Mouse (Mus musculus): ENCODE data around the gene Pecam1. TPM values are rescaled to one million over a fixed set of nuclear protein-coding genes. Genes with fewer than 3 reads are reported as not detected.

The Pecam1 gene
- polyA plus RNA-seq, 1 experiment = 283 TPM

GRCm38 (mm10) chr11:106613638-106614338 lies 136.6 kb downstream of the Pecam1 start:
- TF ChIP-seq CTCF (IDR thresholded peaks at IDR 0.05; ENCODE audit: insufficient read depth, low read length) (no peak), POLR2A (IDR thresholded peaks at IDR 0.05; ENCODE audit: borderline replicate concordance, extremely low read depth, low read depth, low read length) (no peak)
- DNase-seq = peak; percentile 28
- 51% methylated on average over 15 of the region's 15 CpGs for WGBS
- H3K4me1 ChIP-seq (ENCODE audit: control insufficient read depth, insufficient read depth, low read length) = peaks cover 7% of the 10 kb centered on the region
- H3K4me3 ChIP-seq (replicated peaks; ENCODE audit: extremely low read depth, low read depth, low read length) = no peak overlapping the region

- peaks cover 7% of the 10 kb centered on the region for H3K4me1 ChIP-seq (ENCODE audit: control insufficient read depth, insufficient read depth, low read length)
- TF ChIP-seq POLR2A (IDR thresholded peaks at IDR 0.05; ENCODE audit: borderline replicate concordance, extremely low read depth, low read depth, low read length) (no peak), CTCF (IDR thresholded peaks at IDR 0.05; ENCODE audit: insufficient read depth, low read length) (no peak)
- under 1% methylated on average over 45 of the region's 45 CpGs for WGBS
- peak within 1 kb of the TSS; percentile 94 for H3K4me3 ChIP-seq (replicated peaks; ENCODE audit: extremely low read depth, low read depth, low read length)
- DNase-seq = peak; percentile 93
These were observed 137.3 kb downstream of the Pecam1 start, which contains the start of gene Tex2 for GRCm38 (mm10) chr11:106612961-106613637. Tex2 (minus strand) TSS chr11:106613423.

- Histone ChIP-seq H3K4me3 (replicated peaks; ENCODE audit: extremely low read depth, low read depth, low read length) (peak overlapping the region; percentile 94), H3K4me1 (ENCODE audit: control insufficient read depth, insufficient read depth, low read length) (peaks cover 7% of the 10 kb centered on the region)
- under 1% methylated on average over 67 of the region's 67 CpGs for WGBS
- peak; percentile 54 for DNase-seq
- TF ChIP-seq POLR2A (IDR thresholded peaks at IDR 0.05; ENCODE audit: borderline replicate concordance, extremely low read depth, low read depth, low read length) = peak; percentile 41; the same call in 1 of the 2 replicates
- TF ChIP-seq CTCF (IDR thresholded peaks at IDR 0.05; ENCODE audit: insufficient read depth, low read length) = no peak
These were observed 138.0 kb downstream of the Pecam1 start for GRCm38 (mm10) chr11:106612209-106612960.

GRCm38 (mm10) chr11:106609731-106610130 lies 140.7 kb downstream of the Pecam1 start:
- DNase-seq = no peak
- Histone ChIP-seq H3K4me1 (ENCODE audit: control insufficient read depth, insufficient read depth, low read length) (peaks cover 7% of the 10 kb centered on the region), H3K4me3 (replicated peaks; ENCODE audit: extremely low read depth, low read depth, low read length) (no peak overlapping the region)
- TF ChIP-seq POLR2A (IDR thresholded peaks at IDR 0.05; ENCODE audit: borderline replicate concordance, extremely low read depth, low read depth, low read length) (no peak), CTCF (IDR thresholded peaks at IDR 0.05; ENCODE audit: insufficient read depth, low read length) (no peak)
- WGBS = 76% methylated on average over 8 of the region's 8 CpGs

- no peak for DNase-seq
- H3K4me1 ChIP-seq (ENCODE audit: control insufficient read depth, insufficient read depth, low read length) = peaks cover 5% of the 10 kb centered on the region; the same call in 1 of the 2 replicates
- no peak overlapping the region for H3K4me3 ChIP-seq (replicated peaks; ENCODE audit: extremely low read depth, low read depth, low read length)
- TF ChIP-seq CTCF (IDR thresholded peaks at IDR 0.05; ENCODE audit: insufficient read depth, low read length) (no peak), POLR2A (IDR thresholded peaks at IDR 0.05; ENCODE audit: borderline replicate concordance, extremely low read depth, low read depth, low read length) (no peak)
- 71% methylated on average over 6 of the region's 6 CpGs for WGBS
These were observed 143.1 kb downstream of the Pecam1 start for GRCm38 (mm10) chr11:106607316-106607715.

- Histone ChIP-seq H3K4me1 (ENCODE audit: control insufficient read depth, insufficient read depth, low read length) (no peaks in the 10 kb centered on the region), H3K4me3 (replicated peaks; ENCODE audit: extremely low read depth, low read depth, low read length) (no peak overlapping the region)
- WGBS = 62% methylated on average over 5 of the region's 5 CpGs
- no peak for TF ChIP-seq POLR2A (IDR thresholded peaks at IDR 0.05; ENCODE audit: borderline replicate concordance, extremely low read depth, low read depth, low read length)
- no peak for TF ChIP-seq CTCF (IDR thresholded peaks at IDR 0.05; ENCODE audit: insufficient read depth, low read length)
- no peak for DNase-seq
These were observed 144.4 kb downstream of the Pecam1 start for GRCm38 (mm10) chr11:106606042-106606441.

Other genes with a start within 250 kb of the Pecam1 start
- 12.6 and 15.1 TPM in 2 replicates for gene Tex2, start 137.2 kb downstream of the Pecam1 start, polyA plus RNA-seq (2012; rRNA removed)
- 1.0 and 3.0 TPM in 2 replicates for gene Milr1, start 598 bp upstream of the Pecam1 start, polyA plus RNA-seq (2012; rRNA removed)
- gene Polg2, start 28.9 kb upstream of the Pecam1 start, polyA plus RNA-seq (2012; rRNA removed) = 4.8 and 6.3 TPM in 2 replicates
- 539 and 718 TPM in 2 replicates for gene Ddx5, start 38.6 kb upstream of the Pecam1 start, polyA plus RNA-seq (2012; rRNA removed)
- 1.9 and 2.9 TPM in 2 replicates for gene Cep95, start 38.6 kb upstream of the Pecam1 start, polyA plus RNA-seq (2012; rRNA removed)
- gene Smurf2, start 170.1 kb upstream of the Pecam1 start, polyA plus RNA-seq (2012; rRNA removed) = 19.1 and 24.7 TPM in 2 replicates
- gene Kpna2, start 248.9 kb upstream of the Pecam1 start, polyA plus RNA-seq (2012; rRNA removed) = 3.0 and 13.6 TPM in 2 replicates